Mouse (Mus musculus) thymus, postnatal 4 days (tissue): ENCODE data around the gene Dlg4.
"Not testable (repeated sequence)": the region's sequence is repeated elsewhere in the genome, so short reads cannot be mapped to it uniquely, and the experiment has no call there.

Experiments
- DNase-seq: peaks from one replicate; pipeline ENCODE4 v3.0.0; 2021

The Dlg4 gene

DNA sequence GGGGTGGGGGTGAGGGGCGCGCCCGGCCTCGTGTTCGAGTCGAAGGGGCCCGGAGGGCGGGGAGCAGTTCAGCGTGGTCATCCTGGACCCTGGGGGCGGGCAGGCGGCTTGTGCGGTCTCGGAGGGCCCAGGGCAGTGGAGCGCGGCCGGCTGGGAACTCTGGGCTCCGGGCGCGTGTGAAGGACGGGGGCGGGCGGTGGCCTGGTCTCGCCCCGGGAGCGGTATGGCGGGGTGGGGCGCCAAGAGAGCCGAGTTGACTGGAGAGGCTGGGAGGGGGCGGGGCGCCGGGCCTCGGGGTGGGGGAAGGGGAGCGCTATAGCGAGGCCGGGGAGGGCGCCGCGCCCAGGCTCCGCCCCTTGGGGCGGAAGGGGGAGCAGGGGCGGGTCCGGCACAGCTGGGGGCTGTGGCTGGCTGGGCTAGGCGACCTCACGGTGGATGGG lies 19.7 kb upstream of the Dlg4 start:
- DNase-seq = peak; percentile 97

GRCm38 (mm10) chr11:69998567-69999491 lies 17.9 kb upstream of the Dlg4 start:
- peak; percentile 50 for DNase-seq

DNA sequence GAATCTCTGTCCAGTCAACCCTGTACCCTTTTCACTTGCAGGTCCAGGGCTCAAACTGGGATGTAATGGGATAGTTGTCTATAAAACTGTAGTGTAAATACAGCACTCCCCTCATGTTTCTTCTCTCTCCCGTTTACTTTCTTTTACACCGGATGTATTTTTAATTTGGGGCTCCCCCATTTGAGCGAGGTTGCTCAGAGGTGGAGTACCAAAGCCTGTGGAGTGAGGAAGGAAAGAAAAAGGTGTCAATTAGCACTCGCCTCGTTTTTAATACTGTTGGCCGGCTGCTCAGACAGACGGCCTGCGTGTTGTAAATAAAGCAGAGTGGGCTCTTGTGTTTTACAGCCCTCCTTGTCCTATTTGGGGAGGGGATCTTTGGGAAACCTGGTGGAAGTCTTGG lies 17.1 kb upstream of the Dlg4 start:
- DNase-seq = no peak

- DNase-seq = peak; percentile 93
These were observed 16.3 kb upstream of the Dlg4 start, which contains the start of gene Dvl2 for GRCm38 (mm10) chr11:70000396-70000898. Dvl2 (plus strand) TSS chr11:70000595.

GRCm38 (mm10) chr11:70001159-70001558 lies 15.6 kb upstream of the Dlg4 start:
- no peak for DNase-seq

- peak; percentile 86 for DNase-seq
These were observed 14.9 kb upstream of the Dlg4 start for GRCm38 (mm10) chr11:70001865-70002264.

DNA sequence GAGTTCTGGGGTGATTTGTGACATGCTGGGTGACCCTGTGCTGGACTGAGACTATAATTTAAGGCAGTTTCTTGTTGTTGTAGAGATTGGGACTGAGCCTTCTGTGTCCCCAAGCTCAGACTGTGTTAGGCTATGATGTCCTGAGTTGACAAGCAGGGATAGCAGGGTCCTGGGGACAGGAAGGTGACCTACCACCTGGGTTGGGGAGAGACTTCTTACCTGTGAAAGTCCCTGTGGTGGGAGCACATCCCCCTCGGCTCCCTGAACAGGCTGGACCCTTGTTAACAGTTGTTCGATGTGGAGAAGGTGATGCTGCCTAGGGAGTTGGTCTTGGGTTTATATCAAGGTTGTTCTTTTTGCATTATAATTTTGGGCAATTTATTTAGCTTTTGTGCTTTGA lies 14.3 kb upstream of the Dlg4 start:
- no peak for DNase-seq

DNA sequence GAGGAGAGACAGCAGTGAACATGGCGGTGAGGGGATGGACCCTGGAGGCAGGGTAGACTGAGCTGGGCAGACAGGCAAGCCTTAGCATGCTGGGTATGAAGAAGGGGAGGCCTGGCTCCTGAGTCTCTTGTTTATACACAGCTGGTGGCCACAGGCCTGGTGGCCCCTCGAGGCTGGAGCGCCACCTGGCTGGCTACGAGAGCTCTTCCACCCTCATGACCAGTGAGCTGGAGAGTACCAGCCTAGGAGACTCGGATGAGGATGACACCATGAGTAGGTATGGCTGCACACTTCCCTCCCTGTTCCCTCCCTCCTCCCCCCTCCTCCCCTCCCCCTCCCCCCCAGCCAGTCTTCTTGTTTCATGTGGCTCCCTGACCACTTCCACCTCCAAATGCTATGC lies 11.2 kb upstream of the Dlg4 start:
- DNase-seq = peak; percentile 71

- DNase-seq = no peak
These were observed 6.7 kb upstream of the Dlg4 start for GRCm38 (mm10) chr11:70010033-70010432.

- DNase-seq = no peak
These were observed 6.2 kb upstream of the Dlg4 start for GRCm38 (mm10) chr11:70010548-70010947.

GRCm38 (mm10) chr11:70010961-70011360 lies 5.8 kb upstream of the Dlg4 start:
- no peak for DNase-seq

DNA sequence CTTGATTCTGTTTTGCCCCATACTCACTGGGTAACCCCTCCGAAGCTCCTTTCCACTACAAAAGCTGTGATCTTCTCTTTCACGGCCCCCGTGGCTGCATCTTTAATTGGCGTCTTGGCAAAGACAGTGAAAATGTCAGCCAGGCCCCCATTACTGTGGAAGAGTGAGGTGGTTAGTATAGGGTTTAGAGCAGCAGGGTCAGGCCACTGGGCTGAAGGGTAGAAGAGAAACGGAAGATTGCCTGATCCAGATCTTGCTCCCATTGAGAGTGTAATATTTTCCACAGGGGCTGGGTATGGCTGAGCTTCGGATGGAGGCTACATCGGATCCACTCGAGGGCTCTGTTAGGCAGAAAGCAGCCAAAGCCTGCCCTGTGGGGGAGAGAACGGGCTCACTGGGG lies 3.8 kb upstream of the Dlg4 start:
- DNase-seq = no peak

DNA sequence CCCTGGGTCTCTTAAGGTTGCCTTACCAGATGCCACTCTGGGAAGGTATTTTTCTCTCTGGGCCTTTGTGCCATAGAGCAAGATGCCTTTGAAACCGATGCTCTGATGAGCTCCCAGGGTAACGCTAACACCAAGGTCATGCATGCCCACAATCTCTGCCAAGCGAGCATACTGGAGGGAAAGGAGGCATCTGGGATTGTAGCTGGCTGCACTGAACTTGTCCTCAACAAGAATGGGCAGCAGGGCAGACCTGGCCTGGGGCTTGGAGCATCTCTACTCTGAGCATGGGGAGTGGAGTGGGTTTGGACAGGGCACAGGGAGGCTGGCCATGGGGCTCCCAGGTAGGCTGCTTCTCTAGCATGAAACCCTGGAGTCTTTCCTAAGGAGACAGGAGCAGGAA lies 3.3 kb upstream of the Dlg4 start:
- DNase-seq = no peak

DNA sequence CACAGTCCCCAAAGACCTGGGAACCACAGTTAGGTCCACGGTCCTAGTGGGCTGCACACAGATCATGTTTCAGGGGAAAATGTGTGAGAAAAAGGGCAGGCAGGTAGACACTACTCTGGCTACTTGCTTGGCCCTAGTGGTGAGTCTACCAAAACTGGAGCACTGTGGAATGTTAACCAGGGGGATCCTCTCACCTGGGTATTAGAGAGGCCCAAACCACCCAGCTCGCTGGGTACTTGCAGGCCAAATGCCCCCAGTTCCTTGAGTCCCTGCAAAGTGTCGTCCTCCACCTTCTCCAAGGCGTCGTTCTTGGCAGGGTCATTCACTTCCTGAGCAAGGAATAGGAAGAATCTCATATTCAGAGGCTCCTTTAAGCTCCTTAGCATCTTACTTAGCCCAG lies 2.7 kb upstream of the Dlg4 start:
- no peak for DNase-seq

- DNase-seq = peak; percentile 92
These were observed 1.7 kb upstream of the Dlg4 start, which contains the start of gene Acadvl for GRCm38 (mm10) chr11:70014880-70015558. Acadvl (minus strand) TSS chr11:70015411.

DNA sequence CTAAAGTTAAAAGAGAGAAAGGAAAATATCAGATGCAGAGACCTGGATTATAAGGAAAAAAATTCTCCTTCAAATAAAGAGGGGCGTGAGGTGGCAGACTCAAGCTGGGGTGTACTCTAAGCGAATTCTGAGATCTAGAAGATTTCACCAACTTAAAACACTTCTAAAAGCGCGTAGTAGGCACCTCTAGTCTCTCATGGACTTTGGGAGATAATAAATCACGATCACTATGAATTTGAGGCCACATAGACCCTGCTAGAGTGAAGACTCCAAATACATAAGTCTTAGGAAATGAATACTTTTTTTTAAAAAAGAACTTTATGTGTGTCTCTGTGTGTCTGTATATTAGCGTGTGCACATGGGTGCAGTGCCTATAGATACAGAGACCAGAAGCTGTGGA lies 1.1 kb upstream of the Dlg4 start:
- no peak for DNase-seq

DNA sequence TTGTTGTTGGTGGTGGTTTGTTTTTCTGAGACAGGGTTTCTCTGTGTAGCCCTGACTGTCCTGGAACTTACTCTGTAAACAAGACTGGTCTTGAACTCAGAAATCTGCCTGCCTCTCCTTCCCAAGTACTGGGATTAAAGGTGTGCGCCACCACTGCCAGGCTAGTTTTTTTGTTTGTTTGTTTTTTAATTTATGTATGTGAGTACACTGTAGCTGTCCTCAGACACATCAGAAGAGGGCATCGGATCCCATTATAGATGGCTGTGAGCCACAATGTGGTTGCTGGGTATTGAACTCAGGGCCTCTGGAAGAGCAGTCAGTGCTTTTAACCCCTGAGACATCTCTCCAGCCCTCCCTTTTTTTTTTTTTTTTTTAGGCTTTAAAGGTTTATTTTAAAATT lies 565 bp upstream of the Dlg4 start:
- not testable (repeated sequence) for DNase-seq

GRCm38 (mm10) chr11:70017199-70017767 lies 541 bp downstream of the Dlg4 start:
- no peak for DNase-seq

DNA sequence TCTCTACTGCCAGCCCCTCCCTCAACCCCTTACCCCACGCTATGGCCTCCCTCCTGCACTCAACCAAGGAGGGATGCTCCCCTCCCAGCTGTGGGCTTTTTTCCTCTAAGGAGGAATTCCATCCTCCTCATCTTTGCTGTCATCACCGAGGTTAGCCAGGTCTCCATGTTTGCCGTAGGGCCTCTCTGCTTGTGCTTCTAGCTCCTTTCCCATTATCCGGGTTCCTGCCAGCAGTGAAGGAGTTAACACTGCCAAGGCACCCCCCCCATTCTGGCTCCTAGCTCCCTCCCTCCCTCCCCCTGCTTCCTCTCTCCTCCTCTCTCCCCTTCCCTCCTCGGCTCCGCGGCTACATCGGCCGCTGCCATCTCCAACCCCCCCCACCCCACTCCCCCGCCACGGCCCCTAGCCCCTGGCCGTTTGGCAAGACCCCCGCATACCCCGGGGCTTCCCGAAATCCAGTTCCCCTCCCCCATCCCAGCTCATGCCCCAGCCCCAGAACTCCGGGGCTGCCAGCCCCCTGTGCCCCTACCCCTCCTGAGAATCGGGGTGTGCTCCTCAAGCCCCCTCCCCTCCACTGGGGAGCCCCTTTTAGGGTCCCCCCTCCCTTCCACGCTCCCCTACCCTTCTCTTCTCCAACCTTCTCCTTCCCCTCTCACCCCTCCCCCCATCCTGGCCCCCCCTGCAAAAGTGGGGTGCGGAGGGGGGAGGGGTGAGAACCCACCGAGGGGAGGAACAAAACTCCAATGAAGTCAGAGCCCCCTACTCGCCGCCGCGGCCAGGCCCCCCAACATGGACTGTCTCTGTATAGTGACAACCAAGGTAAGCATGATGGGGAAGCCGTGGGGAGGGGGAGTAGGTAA lies 1.6 kb downstream of the Dlg4 start:
- peak; percentile 72 for DNase-seq

DNA sequence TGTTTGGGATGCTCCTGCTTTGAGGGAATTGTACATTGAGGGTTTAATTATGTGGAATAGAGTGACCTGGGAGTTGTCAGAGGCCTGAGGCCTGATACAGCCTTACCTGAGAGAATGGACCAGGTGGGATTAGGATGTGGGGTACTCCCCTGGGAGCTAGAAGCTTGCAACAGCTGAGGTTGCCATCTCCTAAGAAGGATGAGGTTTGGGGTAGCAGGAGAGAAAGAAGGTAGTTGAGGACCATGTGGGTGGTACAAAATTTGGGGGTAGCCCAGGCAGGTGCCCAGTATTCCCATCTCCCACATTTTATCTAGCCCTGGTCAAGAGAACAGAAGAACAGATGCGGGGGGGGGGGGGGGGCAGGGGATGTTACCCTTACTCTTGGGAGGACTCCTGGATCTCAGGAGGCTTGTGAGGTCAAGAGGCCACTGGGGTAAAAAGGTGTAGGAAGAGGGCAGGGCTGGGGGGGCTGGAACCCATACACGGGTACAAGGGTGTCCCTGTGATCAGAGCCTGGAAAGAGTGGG lies 2.8 kb downstream of the Dlg4 start:
- no peak for DNase-seq

- peak; percentile 81 for DNase-seq
These were observed 3.4 kb downstream of the Dlg4 start for GRCm38 (mm10) chr11:70020022-70020631.
